Mouse (Mus musculus) lung, adult 2 months (tissue): ENCODE data around the gene Ganab.

ENCODE experiments used
- CTCF ChIP-seq: fragments of 200-500 bp; IDR thresholded peaks from 2 replicates; pipeline ENCODE4 v1.5.1; 2011; ENCODE audit warnings: mild to moderate bottlenecking, low read length, control low read depth; ENCODE audit not compliant: insufficient read depth
- POLR2A ChIP-seq: fragments of 200-500 bp; IDR thresholded peaks from 2 replicates; pipeline ENCODE4 v1.6.1; 2011; ENCODE audit warnings: low read depth, mild to moderate bottlenecking, control low read depth, low read length, borderline replicate concordance; ENCODE audit errors: extremely low read depth

- TF ChIP-seq POLR2A = no peak
- TF ChIP-seq CTCF = no peak
Observed at GRCm38 (mm10) chr19:8883616-8884015, 14.3 kb upstream of the Ganab start, which contains the start of the genes Lbhd1 and Gm49403.
